Mouse (Mus musculus): ENCODE data around the gene Tulp2.

DNA sequence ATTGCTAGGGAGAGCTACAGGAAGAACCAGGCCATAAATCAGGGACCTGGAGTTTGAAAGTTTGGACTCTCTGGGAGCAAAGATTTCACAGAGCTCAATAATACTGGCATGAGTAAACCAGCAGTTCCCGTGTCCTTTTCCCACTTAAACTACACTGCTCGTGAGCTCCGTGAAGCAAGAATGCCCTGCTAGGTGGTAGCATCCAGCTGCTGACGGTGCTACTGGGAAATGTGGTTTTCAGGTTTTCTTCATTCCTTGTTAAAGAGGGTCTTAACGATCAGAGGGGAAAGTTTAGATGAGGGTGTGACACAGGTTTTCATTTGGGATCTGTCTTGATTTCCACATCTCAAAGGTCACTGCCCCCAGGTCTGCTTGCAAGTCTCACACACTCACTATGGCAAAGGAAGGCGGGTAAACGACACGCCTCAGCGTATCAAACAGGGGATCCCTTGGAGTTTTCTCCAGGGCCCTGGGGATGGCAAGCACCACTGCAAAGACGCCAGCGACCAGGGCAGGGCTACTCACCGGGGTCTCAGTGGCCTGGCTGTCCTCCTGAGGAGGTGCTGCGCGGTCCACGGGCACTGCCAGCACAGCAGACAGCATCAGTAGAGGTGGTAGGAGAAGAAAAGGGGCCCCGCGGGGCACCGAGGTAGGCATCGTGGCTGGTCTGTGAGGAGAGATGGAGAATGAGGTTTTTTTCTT lies 27.7 kb downstream of the Tulp2 start:
- TF ChIP-seq CTCF (IDR thresholded peaks at IDR 0.05; ENCODE audit: extremely low read depth, insufficient read depth, low read length) = no peak
- no peak for TF ChIP-seq POLR2A (IDR thresholded peaks at IDR 0.05; ENCODE audit: extremely low read depth, insufficient read depth, low read length)

Data from cortical plate, adult 2 months (tissue).